Mouse (Mus musculus): Measurements from ENCODE around the gene Hnrnph1.

- TF ChIP-seq EP300 (IDR thresholded peaks at IDR 0.05) = no peak
- TF ChIP-seq CTCF (IDR thresholded peaks at IDR 0.05) = peak; percentile 11; the same call in 1 of the 2 replicates
Observed at GRCm38 (mm10) chr11:50415563-50416241, 38.9 kb downstream of the Hnrnph1 start.

Data from lung, postnatal 0 days (tissue).